Mouse (Mus musculus) spleen, adult 2 months (tissue): ENCODE measurements around the gene Cd27. TPM values are rescaled to one million over a fixed set of nuclear protein-coding genes. Genes with fewer than 3 reads are reported as not detected.
"Not testable (repeated sequence)": the region's sequence is repeated elsewhere in the genome, so short reads cannot be mapped to it uniquely, and the experiment has no call there.

Experiments used
- DNase-seq, 2 experiments: peaks; one replicate each; pipeline versions ENCODE4 v3.0.0 to v3.0.0-alpha.2; 2012 to 2021; ENCODE audit warnings: low spot score in 2 of 2, low read depth in 1 of 2
- H3K27ac ChIP-seq: fragments of 200-500 bp; 2 replicates; pipeline ENCODE4 v1.5.1; 2012; ENCODE audit warnings: low read length, inconsistent platforms; ENCODE audit not compliant: insufficient read depth
- H3K27me3 ChIP-seq: fragments of 200-500 bp; 2 replicates; pipeline ENCODE4 v1.6.1; 2012; ENCODE audit warnings: mild to moderate bottlenecking, moderate library complexity, low read length, inconsistent platforms; ENCODE audit not compliant: control insufficient read depth, insufficient read depth
- H3K36me3 ChIP-seq: fragments of 200-500 bp; 2 replicates; pipeline ENCODE4 v1.6.1; 2012; ENCODE audit warnings: mild to moderate bottlenecking, low read length, inconsistent platforms; ENCODE audit not compliant: control insufficient read depth, insufficient read depth
- H3K4me1 ChIP-seq: fragments of 200-500 bp; 2 replicates; pipeline ENCODE4 v1.6.1; 2011; ENCODE audit warnings: inconsistent platforms; ENCODE audit not compliant: control insufficient read depth, insufficient read depth, insufficient read length
- H3K4me3 ChIP-seq: fragments of 200-500 bp; 2 replicates; pipeline ENCODE4 v1.5.1; 2011; ENCODE audit warnings: mild to moderate bottlenecking, inconsistent platforms; ENCODE audit not compliant: insufficient read depth, insufficient read length; ENCODE audit errors: extremely low read depth
- CTCF ChIP-seq: fragments of 200-500 bp; IDR thresholded peaks from 2 replicates; pipeline ENCODE4 v1.5.1; 2011; ENCODE audit warnings: mild to moderate bottlenecking, inconsistent platforms; ENCODE audit not compliant: insufficient read depth, insufficient read length, insufficient replicate concordance; ENCODE audit errors: extremely low read depth
- POLR2A ChIP-seq: fragments of 200-500 bp; IDR thresholded peaks from 2 replicates; pipeline ENCODE4 v1.6.1; 2011; ENCODE audit warnings: low read depth, low read length, inconsistent platforms
- WGBS: fragments of 180-500 bp; shearing (Covaris S2); methylation state at CpG from one replicate; pipeline ENCODE4 v1.1.7; 2018; 5-methylcytosine and 5-hydroxymethylcytosine counted together
- polyA plus RNA-seq: library from polyadenylated mRNA; depleted of rRNA; stranded (reverse); fragments of >200 nt; gene quantifications from 2 replicates; pipeline ENCODE4 v1.2.3, GENCODE M21; 2012; rRNA removed

Gene Cd27
- polyA plus RNA-seq = 87.3 and 98.7 TPM in 2 replicates

DNA sequence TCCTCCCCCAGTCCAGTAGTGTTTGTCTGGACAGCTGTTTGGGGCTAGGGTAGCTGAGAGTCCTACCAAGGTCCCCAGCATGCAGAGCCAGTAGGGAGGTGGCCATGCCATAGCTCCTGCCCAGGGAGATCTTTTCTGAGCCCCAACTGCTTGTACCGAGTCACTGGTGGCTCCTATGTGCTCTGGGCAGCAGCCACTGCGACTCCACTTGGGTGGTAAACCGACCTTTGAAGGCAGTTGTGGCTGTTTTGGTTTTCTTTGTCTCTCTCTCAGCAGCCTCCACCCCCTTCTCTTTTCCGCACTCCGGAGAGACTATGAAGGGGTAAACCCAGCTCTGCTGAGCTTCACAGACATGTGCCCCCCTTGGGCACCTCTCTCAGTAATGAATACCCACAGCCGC lies at the start of gene Cd27:
Cd27 (minus strand) TSS at position 229 of the 400 bp plus-strand sequence.
- TF ChIP-seq CTCF (no peak), POLR2A (peak; percentile 79)
- Histone ChIP-seq H3K4me1 (peaks cover 16% of the 10 kb centered on the region; the same call in 1 of the 2 replicates), H3K4me3 (peak within 1 kb of the TSS; percentile 63), H3K27ac (peak within 1 kb of the TSS; percentile 94), H3K36me3 (0 out of 2 replicates have a peak, but pooled peaks cover 2% of the 10 kb centered on the region), H3K27me3 (no peaks in the 10 kb centered on the region)
- no peak for DNase-seq
- WGBS = 17% methylated on average over 6 of the region's 6 CpGs

DNA sequence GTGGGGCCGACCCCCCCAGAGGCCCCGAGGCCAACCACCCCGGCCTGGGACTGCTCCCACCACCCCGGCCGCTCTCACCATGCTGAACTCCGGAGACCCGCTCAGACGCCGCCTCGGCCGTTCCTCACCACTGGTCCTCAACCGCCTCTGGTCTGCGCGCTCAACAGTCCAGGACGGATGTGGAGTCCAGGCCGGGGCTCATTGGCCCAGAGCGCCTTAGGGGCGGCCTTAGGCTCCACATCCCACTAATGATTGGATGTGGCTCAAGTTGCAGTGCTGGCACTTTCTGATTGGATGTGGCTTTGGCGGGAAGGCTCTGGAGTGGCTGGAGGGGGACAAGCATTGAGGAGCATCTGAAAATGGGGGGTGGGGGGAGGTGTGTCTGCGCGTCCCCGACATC lies 49.1 kb upstream of the Cd27 start, which contains the start of gene Tuba3a:
Tuba3a (minus strand) TSS at position 153 of the 400 bp plus-strand sequence.
- TF ChIP-seq CTCF (no peak), POLR2A (no peak)
- Histone ChIP-seq H3K36me3 (no peaks in the 10 kb centered on the region), H3K27ac (no peak within 1 kb of the TSS), H3K4me3 (no peak within 1 kb of the TSS), H3K4me1 (no peaks in the 10 kb centered on the region), H3K27me3 (no peaks in the 10 kb centered on the region; the same call in 1 of the 2 replicates)
- DNase-seq = no peak
- WGBS = 95% methylated on average over 22 of the region's 22 CpGs

DNA sequence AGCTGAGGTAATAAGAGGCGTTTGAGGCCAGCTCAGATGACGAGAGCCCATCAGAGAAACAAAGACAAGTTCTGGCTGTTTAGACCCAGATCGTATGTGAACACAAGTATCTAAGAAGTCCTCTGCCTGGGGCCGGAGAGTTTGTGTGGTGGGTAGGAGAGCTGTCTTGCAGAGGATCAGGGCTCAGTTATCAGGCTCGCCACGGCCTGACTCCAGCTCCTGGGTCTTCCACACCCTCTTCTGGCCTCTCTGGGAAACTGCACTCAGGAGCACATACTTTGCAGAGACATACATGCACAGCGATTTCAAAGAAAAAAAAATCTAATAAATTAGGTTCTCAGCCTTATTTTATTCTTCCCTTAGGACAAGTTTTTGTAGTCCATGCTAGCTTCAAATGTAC lies 47.9 kb upstream of the Cd27 start:
- no peak for TF ChIP-seq POLR2A
- TF ChIP-seq CTCF = no peak
- no peak overlapping the region for H3K27ac ChIP-seq
- no peak overlapping the region for H3K4me3 ChIP-seq
- 92% methylated on average over 7 of the region's 7 CpGs for WGBS
- no peak for DNase-seq
- no peaks in the 10 kb centered on the region for H3K4me1 ChIP-seq
- H3K27me3 ChIP-seq = no peaks in the 10 kb centered on the region; the same call in 1 of the 2 replicates
- no peaks in the 10 kb centered on the region for H3K36me3 ChIP-seq

DNA sequence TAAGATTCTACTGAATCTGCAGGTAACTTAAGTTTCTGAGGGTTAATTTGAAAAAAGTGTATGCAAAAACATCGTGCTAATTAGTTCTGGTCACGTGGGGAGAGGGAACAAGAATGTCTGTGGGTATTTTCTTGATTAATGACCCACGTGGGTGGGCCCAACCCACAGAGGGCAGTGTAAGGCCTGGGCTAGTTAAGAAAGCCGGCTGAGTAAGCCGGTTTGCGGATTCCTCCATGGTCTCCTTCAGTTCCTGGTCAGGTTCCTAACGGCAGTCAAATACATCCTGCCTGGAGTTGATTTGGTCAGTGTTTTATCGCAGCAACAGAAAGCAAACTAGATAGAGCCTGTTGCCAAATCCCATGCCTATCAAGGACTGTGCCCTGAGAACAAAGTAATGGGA lies 47.4 kb upstream of the Cd27 start:
- TF ChIP-seq CTCF (no peak), POLR2A (no peak)
- no peak for DNase-seq
- 77% methylated on average over 8 of the region's 8 CpGs for WGBS
- H3K27me3 ChIP-seq = no peaks in the 10 kb centered on the region; the same call in 1 of the 2 replicates
- H3K4me1 ChIP-seq = no peaks in the 10 kb centered on the region; the same call in 1 of the 2 replicates
- H3K4me3 ChIP-seq = no peak overlapping the region
- H3K27ac ChIP-seq = no peak overlapping the region
- H3K36me3 ChIP-seq = no peaks in the 10 kb centered on the region

DNA sequence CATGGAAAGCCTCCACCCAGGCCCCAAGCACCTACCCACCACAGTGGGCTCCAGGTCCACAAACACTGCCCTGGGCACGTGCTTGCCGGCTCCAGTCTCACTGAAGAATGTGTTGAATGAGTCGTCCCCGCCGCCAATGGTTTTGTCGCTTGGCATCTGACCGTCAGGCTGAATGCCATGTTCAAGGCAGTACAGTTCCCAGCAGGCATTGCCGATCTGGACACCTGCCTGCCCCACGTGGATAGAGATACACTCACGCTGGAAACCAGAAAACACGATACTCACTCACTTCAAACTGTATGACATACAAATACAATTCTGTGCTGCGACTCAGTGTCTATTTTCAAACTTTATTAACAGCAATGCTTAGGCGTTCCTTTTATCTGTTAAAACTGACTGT lies 45.9 kb upstream of the Cd27 start:
- H3K27me3 ChIP-seq, DNase-seq, H3K27ac ChIP-seq, H3K36me3 ChIP-seq, H3K4me1 ChIP-seq, H3K4me3 ChIP-seq: not testable (repeated sequence)
- 95% methylated on average over 13 of the region's 13 CpGs for WGBS

DNA sequence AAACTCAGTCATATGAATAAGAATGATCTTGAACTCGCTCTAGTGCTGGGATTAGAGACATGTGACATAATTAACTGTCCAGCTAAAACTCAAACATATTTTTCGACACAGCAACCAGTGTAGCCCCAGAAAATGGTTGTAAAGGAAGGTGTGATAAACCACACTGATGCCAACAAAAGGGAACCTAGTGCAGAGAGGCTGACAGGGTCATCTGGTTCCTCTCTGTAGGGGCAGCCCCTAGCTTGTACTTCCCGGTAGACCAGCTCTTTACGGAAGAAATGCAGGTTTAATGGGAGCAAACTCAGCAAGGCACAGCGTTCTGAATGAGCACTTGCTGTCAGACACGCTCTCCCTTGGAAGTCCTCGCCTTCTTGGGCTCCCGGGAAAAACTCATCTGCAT lies 42.9 kb upstream of the Cd27 start:
- no peak overlapping the region for H3K4me3 ChIP-seq
- no peaks in the 10 kb centered on the region; the same call in 1 of the 2 replicates for H3K27me3 ChIP-seq
- H3K36me3 ChIP-seq = no peaks in the 10 kb centered on the region
- no peaks in the 10 kb centered on the region; the same call in 1 of the 2 replicates for H3K4me1 ChIP-seq
- H3K27ac ChIP-seq = no peak overlapping the region
- 47% methylated on average over 8 of the region's 8 CpGs for WGBS
- no peak for DNase-seq
- TF ChIP-seq CTCF (no peak), POLR2A (no peak)

DNA sequence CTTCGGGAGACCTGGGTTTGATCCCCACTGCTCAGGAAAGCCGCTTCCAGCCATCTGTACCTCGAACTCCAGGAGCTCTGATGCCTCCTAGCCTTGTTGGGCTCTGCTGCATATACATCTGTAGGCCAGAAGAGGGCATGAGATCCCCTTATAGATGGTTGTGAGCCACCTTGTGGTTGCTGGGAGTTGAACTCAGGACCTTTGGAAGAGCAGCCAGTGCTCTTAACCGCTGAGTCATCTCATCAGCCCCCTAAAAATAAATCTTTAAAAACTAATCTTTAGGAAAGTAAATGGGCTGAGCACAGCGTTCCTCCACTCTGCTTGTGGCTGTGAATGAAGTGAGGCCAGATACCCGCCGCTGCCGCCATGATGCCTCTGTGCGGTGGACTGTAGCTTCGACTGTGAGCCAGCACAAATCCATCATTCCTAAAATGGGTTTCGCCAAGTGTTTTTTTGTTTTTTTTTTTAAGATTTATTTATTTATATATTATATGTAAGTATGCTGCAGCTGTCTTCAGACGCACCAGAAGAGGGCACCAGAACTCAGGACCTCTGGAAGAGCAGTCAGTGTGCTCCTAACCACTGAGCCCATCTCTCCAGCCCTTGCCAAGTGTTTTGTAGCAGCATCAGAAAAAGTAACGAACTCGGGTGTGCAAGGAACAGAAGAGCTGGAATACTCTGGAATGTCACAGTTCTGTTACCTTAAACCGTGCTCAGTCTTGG lies 38.2 kb upstream of the Cd27 start:
- peaks cover 2% of the 10 kb centered on the region; the same call in 1 of the 2 replicates for H3K4me1 ChIP-seq
- H3K36me3 ChIP-seq = no peaks in the 10 kb centered on the region
- 59% methylated on average over 15 of the region's 15 CpGs for WGBS
- H3K4me3 ChIP-seq = no peak overlapping the region
- H3K27ac ChIP-seq = no peak overlapping the region
- DNase-seq = no peak
- TF ChIP-seq POLR2A (no peak), CTCF (peak; percentile 22; the same call in 1 of the 2 replicates)
- no peaks in the 10 kb centered on the region for H3K27me3 ChIP-seq
